Mouse (Mus musculus) brain, embryonic 14.5 days (tissue): ENCODE measurements around the gene Klhdc4.

Experiments
- CTCF ChIP-seq: fragments of 200-500 bp; IDR thresholded peaks from 2 replicates; pipeline ENCODE4 v1.5.1; 2012; ENCODE audit warnings: inconsistent platforms, mild to moderate bottlenecking, moderate library complexity, borderline replicate concordance; ENCODE audit not compliant: insufficient read depth, insufficient read length; ENCODE audit errors: extremely low read depth
- POLR2A ChIP-seq: fragments of 200-500 bp; IDR thresholded peaks from 2 replicates; pipeline ENCODE4 v1.6.1; 2012; ENCODE audit warnings: mild to moderate bottlenecking, inconsistent platforms, borderline replicate concordance; ENCODE audit not compliant: poor library complexity, insufficient read depth, insufficient read length, severe bottlenecking; ENCODE audit errors: extremely low read depth

- TF ChIP-seq POLR2A (no peak), CTCF (no peak)
Measured at GRCm38 (mm10) chr8:121832061-121832460, 2.7 kb upstream of the Klhdc4 start.
